In genomic region chr10:78134975-78135798, GRCm38 (mm10) we compare ENCODE assay signal across 8 mouse cellular contexts. TPM values are rescaled to one million over a fixed set of nuclear protein-coding genes. Genes with fewer than 3 reads are reported as not detected.
DNase-seq lines count a peak whose midpoint lies in the region; ATAC-seq and TF ChIP-seq lines count a peak whose summit lies in the region.

No protein-coding gene starts in this region.

- TF ChIP-seq CTCF in liver, adult 2 months (IDR thresholded peaks at IDR 0.05; ENCODE audit: low read depth, low read length) = no peak

- no peaks in the 10 kb centered on the region for H3K79me2 ChIP-seq in liver, adult 2 months (ENCODE audit: control insufficient read depth, insufficient read depth, low read length)

- H3K4me2 ChIP-seq in hindbrain, embryonic 14.5 days (replicated peaks) = peak overlapping the region; percentile 30; the same call in 1 of the 2 replicates

- 13% methylated on average over 14 of the region's 14 CpGs for WGBS in forebrain, embryonic 10.5 days
- 14% methylated on average over 14 of the region's 14 CpGs for WGBS in hindbrain, embryonic 14.5 days
- WGBS in liver, adult 2 months = 11% methylated on average over 14 of the region's 14 CpGs

- no peaks in the 10 kb centered on the region for H3K9me3 ChIP-seq in forebrain, embryonic 10.5 days
- H3K9me3 ChIP-seq in hindbrain, embryonic 14.5 days (ENCODE audit: control insufficient read depth, low read length) = no peaks in the 10 kb centered on the region

- peak; percentile 59; the same call in 1 of the 2 replicates for ATAC-seq in hindbrain, embryonic 14.5 days (ENCODE audit: low FRiP score)
- ATAC-seq in erythroid progenitor cell, adult 5-6 weeks (replicated peaks; ENCODE audit: low FRiP score, poor library complexity, severe bottlenecking) = no peak

- H3K9ac ChIP-seq in hindbrain, embryonic 14.5 days = no peak overlapping the region
- H3K9ac ChIP-seq in liver, adult 2 months (ENCODE audit: low read depth, low read length) = no peak overlapping the region

- H3K27ac ChIP-seq in forebrain, embryonic 10.5 days = peak overlapping the region; percentile 27
- H3K27ac ChIP-seq in hindbrain, embryonic 14.5 days = no peak overlapping the region
- H3K27ac ChIP-seq in liver, adult 2 months (replicated peaks; ENCODE audit: insufficient read depth, low read depth, low read length) = no peak overlapping the region

- TF ChIP-seq POLR2A in liver, adult 2 months (IDR thresholded peaks at IDR 0.05; ENCODE audit: extremely low read depth, insufficient read depth, low read length) = no peak

- H3K36me3 ChIP-seq in forebrain, embryonic 10.5 days (replicated peaks) = no peaks in the 10 kb centered on the region
- no peaks in the 10 kb centered on the region for H3K36me3 ChIP-seq in hindbrain, embryonic 14.5 days (replicated peaks; ENCODE audit: control insufficient read depth, insufficient read depth)
- no peaks in the 10 kb centered on the region for H3K36me3 ChIP-seq in liver, adult 2 months (ENCODE audit: control insufficient read depth, insufficient read depth, low read length)

- H3K27me3 ChIP-seq in forebrain, embryonic 10.5 days (ENCODE audit: poor library complexity, severe bottlenecking) = no peaks in the 10 kb centered on the region
- no peaks in the 10 kb centered on the region for H3K27me3 ChIP-seq in hindbrain, embryonic 14.5 days (ENCODE audit: control insufficient read depth, insufficient read depth, low read length)
- H3K27me3 ChIP-seq in liver, adult 2 months (ENCODE audit: control insufficient read depth, insufficient read depth, low read length) = no peaks in the 10 kb centered on the region

- H3K4me3 ChIP-seq in forebrain, embryonic 10.5 days = peak overlapping the region; percentile 33
- no peak overlapping the region for H3K4me3 ChIP-seq in hindbrain, embryonic 14.5 days (replicated peaks; ENCODE audit: low read length)
- H3K4me3 ChIP-seq in liver, adult 2 months (ENCODE audit: insufficient read depth, low read depth, low read length) = no peak overlapping the region

- peaks cover 31% of the 10 kb centered on the region for H3K4me1 ChIP-seq in forebrain, embryonic 10.5 days
- H3K4me1 ChIP-seq in hindbrain, embryonic 14.5 days (replicated peaks; ENCODE audit: control insufficient read depth, insufficient read depth, low read length) = peaks cover 9% of the 10 kb centered on the region; the same call in 1 of the 2 replicates
- peaks cover 7% of the 10 kb centered on the region for H3K4me1 ChIP-seq in liver, adult 2 months (ENCODE audit: control insufficient read depth, insufficient read depth, low read length)

- DNase-seq in adrenal gland, postnatal 14 days = peak; percentile 53
- DNase-seq in adrenal gland, adult 18-20 months (ENCODE audit: low spot score in 2 of 2) = no peak
- DNase-seq in forebrain, embryonic 10.5 days (ENCODE audit: extremely low spot score, low spot score) = peak; percentile 36
- peak; percentile 46 for DNase-seq in hindbrain, embryonic 14.5 days (ENCODE audit: low spot score)
- DNase-seq in liver, adult 2 months (ENCODE audit: extremely low read depth, low read depth, low spot score) = peak; percentile 32
- peak; percentile 31 to 43 for DNase-seq in natural killer cell, adult 2 months (ENCODE audit: low spot score in 2 of 2)
- DNase-seq in right cerebral cortex, postnatal 25 days = no peak

RNA-seq across cellular contexts. Expression of gene D10Jhu81e, which starts 34.4 kb away (rescaled TPM):
- total RNA-seq in adrenal gland, postnatal 14 days (2021) = 249 and 251 TPM in 2 replicates
- 100 to 1,000 TPM; 275 to 312 TPM for total RNA-seq in adrenal gland, adult 18-20 months (2021)
- polyA plus RNA-seq in forebrain, embryonic 10.5 days (2016; fragmentation: Nextera tagmentation; extraction: Ambion mirVana) = 14.9 and 20.8 TPM in 2 replicates
- polyA plus RNA-seq in hindbrain, embryonic 14.5 days (2014; fragmentation: Nextera tagmentation; extraction: Ambion mirVana) = 17.3 and 22.0 TPM in 2 replicates
- total RNA-seq in liver, adult 2 months (2014; rRNA removed) = 143 and 150 TPM in 2 replicates
- polyA plus RNA-seq in liver, adult 2 months (2012; rRNA removed) = 267 and 274 TPM in 2 replicates
- total RNA-seq in erythroid progenitor cell, adult 5-6 weeks (2015; ENCODE audit: low replicate concordance) = 14.4 and 36.9 TPM in 2 replicates
- total RNA-seq in erythroid progenitor cell, adult 5-6 weeks (2017; ENCODE audit: low replicate concordance) = 14.1 and 23.9 TPM in 2 replicates

RNA-seq across cellular contexts. Expression of gene Pwp2, which starts 49.8 kb away (rescaled TPM):
- total RNA-seq in adrenal gland, postnatal 14 days (2021) = 16.5 and 17.9 TPM in 2 replicates
- 10 to 100 TPM; 17.9 to 21.4 TPM for total RNA-seq in adrenal gland, adult 18-20 months (2021)
- 34.7 and 35.8 TPM in 2 replicates for polyA plus RNA-seq in forebrain, embryonic 10.5 days (2016; fragmentation: Nextera tagmentation; extraction: Ambion mirVana)
- 13.5 and 15.8 TPM in 2 replicates for polyA plus RNA-seq in hindbrain, embryonic 14.5 days (2014; fragmentation: Nextera tagmentation; extraction: Ambion mirVana)
- total RNA-seq in liver, adult 2 months (2014; rRNA removed) = 5.3 and 7.5 TPM in 2 replicates
- polyA plus RNA-seq in liver, adult 2 months (2012; rRNA removed) = 7.8 and 9.3 TPM in 2 replicates
- total RNA-seq in erythroid progenitor cell, adult 5-6 weeks (2015; ENCODE audit: low replicate concordance) = 2.5 and 2.9 TPM in 2 replicates
- 7.8 and 10.1 TPM in 2 replicates for total RNA-seq in erythroid progenitor cell, adult 5-6 weeks (2017; ENCODE audit: low replicate concordance)

Comparison
In these comparisons a context has a peak if more than half of its experiments do, and no peak if none do; other contexts are left out.
1. DNase-seq: peak in adrenal gland, postnatal 14 days (single experiment), forebrain, embryonic 10.5 days (single experiment), hindbrain, embryonic 14.5 days (single experiment), liver, adult 2 months (single experiment) and natural killer cell, adult 2 months (2 of 2); none in adrenal gland, adult 18-20 months (0 of 2) and right cerebral cortex, postnatal 25 days (single experiment).